Mouse (Mus musculus): Measurements from ENCODE around the gene Slc13a3.

Slc13a3 gene

DNA sequence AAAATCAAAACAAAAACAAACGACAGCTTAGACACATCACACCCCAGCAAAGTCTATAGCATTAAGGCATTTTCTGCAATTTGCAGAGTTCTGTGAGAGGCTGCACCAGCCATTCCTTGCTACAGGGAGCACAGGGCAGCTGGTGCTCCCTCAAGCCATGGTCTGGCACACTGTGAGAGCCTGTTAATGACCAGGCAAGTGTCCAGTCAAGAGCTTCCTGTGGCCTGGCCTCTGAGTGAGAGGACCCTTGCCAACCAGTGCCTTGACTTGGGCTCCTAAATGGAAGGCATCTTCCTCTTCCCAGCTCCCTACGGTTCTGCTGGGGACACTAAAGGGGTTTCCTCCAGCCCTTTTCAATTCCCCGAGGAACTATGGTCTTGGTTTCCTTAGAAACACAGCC, 59.1 kb downstream of the Slc13a3 start:
- in situ Hi-C loops (cut with MboI) = no loop called here

DNA sequence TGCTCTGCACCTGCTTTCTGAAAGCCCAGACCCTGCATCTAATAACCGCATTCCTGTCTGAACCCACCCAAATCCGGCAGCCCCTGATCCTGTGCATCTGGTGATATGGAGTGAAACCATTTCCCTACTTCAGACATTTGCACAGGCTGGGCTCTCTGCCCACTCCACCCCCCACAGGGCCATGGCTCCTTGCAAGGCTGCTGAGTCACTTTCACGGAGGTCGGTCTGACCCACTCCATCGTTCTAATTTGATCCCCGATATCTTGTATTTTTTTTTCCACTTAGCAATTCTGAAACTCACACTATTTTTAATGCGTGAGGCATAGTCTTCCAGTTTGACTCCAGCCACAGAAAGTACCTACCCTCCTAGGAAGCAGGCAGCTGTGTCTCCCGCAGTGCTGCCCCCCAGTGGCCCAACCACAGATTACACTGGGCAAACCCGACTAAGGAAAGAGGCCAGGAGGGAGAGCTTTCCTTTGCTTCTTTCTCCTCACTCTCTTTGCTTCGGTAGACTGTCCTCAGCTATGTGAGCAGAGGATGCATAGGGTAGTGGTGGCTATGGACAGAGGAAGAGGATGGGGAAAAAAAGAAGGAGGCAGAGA, 65.2 kb downstream of the Slc13a3 start:
- in situ Hi-C loops (cut with MboI) = no loop called here

DNA sequence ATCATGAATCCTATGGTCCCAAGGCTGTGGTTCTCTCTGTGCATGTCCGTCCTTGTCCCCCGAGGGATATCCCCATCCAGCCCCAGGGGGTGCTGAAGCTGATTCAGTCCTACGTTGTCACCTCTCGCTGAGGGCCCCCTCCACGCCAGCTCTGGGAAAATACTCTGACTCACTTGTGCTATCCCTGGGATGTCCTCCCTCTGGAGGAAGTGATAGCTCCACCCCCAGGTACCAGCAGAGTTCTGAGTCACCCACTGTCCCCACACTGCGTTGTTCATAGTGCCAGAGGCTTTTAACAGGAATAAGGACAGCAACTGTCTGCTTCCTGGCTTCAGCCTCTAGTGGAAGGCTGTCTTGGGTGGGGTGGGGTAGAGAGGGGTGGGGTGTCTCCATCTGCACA, 67.7 kb downstream of the Slc13a3 start:
- in situ Hi-C loops (cut with MboI) = no loop called here

DNA sequence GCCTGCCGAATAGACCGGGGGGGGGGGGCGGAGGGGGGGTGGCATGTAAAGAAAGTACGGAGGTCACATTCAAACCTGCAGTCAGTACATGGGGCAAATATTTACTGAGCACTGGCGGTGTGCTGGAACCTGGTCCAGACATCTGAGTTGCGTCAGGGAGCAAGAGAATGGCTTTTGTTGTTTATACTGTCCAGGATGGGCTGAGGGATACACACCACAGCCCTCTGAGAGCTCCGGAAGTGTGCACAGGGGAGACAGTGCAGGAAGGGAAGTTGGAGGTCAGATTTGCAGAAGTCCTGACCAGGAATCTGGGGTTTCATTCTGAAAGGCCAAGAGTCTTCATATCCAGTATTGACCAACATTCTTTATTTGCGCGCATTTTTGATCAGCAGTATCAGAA, 68.1 kb downstream of the Slc13a3 start:
- in situ Hi-C loops (cut with MboI) = no loop called here

DNA sequence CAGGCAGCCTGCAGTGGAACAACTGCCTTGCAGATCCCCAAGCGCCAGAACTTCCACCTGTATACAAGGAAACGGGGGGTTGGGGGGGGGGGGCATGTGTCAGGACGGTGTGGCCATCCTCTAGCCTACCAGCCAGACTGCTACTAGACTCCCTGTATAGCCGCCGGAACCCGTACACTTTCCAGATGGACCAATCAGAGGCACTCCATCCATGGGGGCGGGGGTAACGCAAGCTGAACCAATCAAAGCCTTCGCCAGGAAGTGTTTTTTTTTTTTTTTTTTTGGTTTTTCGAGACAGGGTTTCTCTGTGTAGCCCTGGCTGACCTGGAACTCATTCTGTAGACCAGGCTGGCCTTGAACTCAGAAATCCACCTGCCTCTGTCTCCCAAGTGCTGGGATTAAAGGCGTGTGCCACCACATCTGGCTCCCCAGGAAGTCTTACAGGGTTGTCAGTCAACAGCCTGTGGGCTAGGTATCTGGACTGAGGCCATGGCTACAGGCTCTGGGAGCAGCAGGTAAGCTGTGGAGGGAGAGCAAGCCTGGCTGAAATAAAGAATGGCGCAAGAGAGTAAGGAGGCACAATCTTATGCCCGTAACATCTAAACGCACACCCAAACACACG, 74.8 kb downstream of the Slc13a3 start:
- in situ Hi-C loops (cut with MboI) = no loop called here

DNA sequence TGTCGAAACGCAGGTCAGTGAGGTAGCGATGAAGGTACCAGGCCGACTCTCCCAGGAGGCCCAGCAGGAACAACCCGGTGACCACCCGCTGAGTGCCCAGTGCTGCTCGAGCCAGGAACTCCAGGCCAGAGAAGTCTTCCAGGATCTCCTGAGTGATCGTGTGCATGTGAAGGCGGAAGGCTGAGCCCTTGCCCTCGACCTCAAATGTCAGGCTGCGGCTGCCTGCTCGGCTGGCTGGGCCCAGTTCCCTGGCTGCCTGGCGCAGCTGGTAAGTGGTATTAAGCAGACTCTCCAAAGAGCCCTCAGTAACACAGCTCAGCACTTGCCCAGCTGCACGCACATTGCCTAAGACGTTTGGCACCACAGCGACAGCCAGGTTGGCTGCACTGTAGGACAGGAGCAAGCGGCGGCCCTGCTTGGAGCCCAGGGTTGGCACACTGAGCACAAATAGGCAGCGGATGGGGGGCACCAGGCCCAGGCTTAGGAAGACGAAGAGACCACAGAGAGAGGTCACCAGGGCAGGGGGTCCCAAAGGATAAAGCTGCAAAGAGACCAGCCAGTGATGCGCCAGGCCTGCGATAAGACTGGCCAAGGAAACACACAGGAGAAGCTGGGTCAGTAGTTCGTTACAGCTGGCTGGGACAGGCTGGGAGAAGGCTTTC, 75.4 kb downstream of the Slc13a3 start:
- in situ Hi-C loops (cut with MboI) = no loop called here

DNA sequence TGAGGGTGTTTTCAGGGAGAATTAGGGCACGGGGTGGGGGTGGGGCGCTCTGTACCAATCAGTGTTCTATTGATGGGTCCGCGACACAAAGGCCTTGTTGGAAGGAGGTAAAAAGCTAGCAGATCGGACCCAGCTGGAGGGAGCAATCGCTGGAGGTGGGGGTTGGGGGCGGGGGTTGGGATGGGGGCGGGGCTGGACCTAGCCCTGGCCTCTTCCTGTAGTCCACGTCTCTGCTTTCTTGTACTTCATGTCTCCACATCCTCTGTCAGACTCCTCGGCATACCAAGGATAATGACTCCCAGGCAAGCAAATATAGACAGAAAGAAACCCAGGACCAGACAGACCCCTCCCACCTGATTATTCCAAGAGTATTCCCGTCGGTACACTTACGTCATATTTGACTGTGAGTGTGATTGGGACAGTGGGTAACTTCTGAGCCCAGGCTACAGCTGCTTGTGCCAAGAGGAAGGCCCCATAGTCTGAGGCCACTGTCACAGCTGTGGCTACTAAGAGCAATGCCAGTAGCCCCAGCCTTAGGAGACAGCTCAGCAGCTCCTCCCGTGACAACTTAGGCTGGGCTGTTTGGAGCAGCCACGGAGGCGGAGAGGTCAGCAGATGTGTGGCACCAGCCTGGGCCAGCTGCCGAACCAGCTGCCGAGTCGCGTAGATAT, 76.1 kb downstream of the Slc13a3 start:
- in situ Hi-C loops (cut with MboI) = no loop called here

DNA sequence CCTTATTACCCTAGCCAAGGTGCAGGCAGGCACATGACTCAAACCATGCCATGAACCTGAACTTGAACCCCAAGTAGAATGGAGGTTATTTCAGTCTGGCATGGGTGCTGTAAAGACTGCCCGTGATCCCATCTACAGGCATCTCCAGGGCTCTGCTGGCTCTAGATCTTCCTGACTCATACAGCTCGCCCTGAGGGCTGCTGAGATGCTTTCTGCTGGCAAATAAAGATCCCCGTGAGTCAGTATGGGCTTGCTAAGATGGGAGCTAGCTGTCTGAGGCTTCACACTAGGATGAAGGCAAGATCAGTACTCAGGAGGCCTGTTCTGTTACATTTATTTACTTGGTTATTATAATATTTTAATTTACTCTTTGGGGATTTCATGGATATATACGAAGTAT, 80.9 kb downstream of the Slc13a3 start:
- in situ Hi-C loops (cut with MboI) = no loop called here

DNA sequence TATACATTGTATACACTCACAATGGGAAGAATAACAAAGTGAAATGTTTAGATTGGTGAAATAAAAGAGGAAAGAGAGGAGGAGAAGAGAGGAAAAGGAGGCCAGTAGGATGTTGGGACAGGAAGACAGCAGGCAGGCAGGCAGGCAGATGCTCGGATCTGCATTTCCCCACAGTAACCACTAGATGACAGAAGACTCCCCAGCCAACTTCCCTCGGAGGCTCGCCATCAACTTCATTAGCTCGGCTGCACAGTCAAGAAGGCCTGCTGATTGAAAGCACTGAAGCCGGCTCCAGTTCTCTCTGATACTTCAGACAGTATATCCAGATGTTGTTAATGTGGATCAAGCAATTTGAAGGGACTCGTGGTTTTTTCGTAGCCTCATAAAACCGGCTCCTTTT, 81.5 kb downstream of the Slc13a3 start:
- in situ Hi-C loops (cut with MboI) = no loop called here

DNA sequence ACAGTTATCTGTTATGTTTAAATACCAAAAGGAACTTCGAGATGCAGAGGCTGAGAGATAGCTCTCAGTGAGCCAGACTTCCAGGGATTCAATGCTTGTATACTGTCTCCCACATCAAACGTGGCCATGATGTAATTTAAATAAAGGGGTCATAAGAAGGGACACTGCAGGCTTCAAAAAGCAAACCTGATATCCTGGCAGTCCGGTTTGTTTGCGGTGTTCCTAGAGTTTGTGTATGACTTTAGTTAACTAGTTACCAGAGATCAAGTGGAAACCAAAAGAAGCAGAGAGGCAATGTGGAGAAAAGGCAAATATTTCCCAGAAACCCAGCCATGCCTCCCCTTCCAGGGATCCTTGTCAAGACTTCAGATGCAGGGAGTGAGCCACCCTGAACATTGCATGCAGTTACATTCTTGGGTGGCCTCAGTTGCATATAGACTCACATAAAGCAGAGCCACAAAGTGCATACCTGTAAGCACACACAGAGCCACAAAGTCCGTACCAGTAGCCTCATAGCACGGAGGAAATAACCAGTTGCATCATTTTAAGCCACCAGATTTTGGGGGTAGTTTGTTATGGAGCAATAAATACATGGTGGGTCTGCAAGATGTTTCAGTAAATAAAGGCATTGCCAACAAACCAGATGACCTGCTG, 83.6 kb downstream of the Slc13a3 start:
- in situ Hi-C loops (cut with MboI) = no loop called here

DNA sequence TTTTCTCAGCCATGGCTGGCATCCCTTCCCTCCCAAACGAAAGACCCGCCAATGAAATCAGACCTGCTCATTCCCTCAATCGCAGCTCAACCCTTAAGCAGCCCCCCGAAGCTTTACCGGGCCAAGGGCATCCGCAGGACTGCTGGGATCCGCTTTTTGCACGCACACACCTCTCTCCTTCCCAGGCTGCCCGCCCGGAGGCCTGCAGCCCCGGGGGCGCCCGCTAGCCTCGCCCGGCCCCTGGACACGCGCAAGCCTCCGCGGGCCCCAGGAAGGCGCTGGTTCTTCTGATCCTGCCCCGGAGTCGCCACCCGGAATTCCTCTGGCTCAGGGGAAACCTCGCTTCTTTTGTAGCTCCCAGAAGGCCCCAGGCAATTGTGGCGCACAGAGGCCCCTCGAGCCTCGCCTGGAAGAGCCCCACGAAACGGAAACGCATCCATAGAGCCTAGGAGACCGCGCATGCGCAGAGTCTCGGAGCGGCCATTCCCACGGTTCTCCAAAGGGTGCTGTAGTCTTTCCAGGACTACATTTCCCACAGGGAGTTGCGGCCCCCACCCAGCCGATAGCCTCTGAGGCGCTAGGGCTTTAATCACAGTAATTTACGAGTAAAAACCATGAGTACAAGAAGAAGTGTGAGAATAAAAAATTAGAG, 85.1 kb downstream of the Slc13a3 start, which contains the start of gene Zfp334:
TSS of gene Zfp334 (minus strand) at position 416 of the 652 bp plus-strand sequence.
- in situ Hi-C loops (cut with MboI) = no loop called here

DNA sequence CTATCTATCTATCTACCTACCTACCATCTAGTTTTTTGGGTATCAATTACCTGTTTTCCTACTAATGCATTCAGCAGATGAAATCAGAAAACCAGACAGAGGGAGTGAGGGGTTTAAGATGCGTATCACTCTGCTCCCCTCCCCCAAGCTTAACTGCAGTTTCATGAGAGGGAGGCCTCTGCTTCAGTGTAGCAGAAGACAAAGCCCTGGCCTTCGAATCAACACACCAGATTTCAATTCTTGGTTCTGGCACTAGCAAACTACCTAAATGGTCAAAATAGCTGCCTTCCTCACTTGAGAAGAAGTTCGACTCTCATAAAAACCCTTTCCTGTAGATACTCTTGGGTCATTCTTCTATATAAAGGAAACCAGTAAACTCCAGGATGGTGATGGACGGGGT, 85.7 kb downstream of the Slc13a3 start:
- in situ Hi-C loops (cut with MboI) = no loop called here

DNA sequence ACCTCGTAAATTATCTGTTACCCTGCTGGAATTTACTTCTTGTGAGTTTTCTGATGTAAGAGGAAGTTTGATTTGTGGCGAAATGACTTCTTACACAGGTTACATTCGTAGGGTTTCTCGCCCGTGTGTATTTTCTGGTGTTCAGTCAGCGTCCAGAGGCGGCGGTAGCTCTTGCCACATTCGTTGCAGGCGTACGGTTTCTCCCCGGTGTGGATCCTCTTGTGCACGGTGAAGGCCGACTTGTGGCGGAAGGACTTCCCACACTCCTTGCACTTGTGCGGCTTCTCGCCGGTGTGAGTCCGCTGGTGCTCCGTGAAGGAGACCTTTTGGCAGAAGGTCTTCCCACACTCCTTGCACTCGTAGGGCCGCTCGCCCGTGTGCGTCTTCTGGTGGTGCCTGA, 93.0 kb downstream of the Slc13a3 start:
- in situ Hi-C loops (cut with MboI) = no loop called here

DNA sequence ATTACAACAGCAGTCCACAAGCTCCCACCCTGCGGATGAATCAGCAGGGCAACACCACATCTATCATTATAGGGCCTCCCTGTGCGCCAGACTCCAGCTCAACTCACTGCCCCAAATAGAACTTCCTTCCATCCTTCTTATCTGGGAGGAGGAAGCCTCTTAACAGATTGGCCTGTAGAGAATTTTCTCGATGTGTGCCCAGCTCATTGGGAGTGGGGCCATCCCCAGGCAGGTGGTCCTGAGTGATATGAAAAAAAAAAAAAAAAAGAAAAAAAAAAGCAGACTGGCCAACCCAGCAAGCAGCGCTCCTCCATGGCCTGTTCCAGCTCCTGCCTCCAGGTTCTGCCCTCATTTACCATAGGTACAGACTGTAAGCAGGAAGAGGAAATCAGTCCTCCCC, 97.0 kb downstream of the Slc13a3 start:
- in situ Hi-C loops (cut with MboI) = no loop called here

DNA sequence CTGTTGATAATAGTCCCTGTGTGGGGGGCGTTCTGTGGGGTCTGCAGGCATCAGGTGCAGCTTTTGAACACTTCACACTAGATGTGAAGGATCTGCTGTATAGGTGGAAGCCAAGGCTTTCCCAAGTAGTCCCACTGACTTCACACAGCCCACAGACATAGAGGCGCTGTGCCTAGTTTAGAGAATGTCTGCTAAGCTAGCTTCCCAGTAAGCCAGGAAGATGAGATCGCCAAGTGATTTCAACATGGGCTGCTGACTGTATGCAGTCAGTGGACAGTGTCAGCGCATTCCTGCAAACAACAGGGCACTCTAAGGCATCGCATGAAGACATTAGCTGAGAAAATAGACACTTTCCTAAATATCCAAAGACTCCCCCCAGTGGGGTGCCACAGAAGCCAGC, 97.6 kb downstream of the Slc13a3 start:
- in situ Hi-C loops (cut with MboI) = no loop called here

DNA sequence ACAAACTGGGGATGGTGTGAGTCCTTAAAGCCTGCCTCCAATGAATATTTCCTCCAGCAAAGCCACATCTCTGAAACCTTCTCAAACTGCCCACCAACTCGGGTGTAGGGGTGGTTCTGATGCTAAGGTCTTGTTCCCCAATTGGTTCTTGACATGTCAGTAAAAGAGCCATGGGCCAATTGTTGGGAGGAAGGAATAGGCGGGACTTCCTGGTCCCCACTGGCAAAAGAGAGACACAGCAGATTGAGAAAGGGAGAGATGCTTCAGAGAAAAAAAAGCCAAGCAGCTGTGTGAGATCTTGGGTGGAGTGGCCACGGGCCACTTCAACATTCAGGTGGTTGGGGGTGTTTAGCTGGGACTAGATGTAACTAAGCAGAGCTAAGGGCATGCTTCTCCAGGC, 102.0 kb downstream of the Slc13a3 start:
- in situ Hi-C loops (cut with MboI) = no loop called here

DNA sequence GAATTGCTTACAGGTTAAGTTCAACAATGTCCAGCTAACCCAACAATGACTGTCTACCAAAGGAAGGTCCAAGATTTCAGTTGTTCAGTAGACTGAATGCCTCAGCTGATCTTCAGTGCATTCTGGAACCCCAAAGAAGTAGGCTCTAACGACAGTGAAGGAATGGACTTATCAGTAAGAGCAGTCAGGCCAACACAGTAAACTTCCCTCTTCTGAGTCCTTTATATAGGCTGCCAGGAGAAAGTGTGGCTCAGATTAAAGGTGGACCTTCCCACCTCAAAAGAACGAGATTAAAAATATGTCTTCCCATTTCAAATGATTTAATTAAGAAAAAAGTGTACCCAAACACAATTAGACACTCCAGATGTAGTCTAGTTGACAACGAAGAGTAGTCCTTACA, 102.7 kb downstream of the Slc13a3 start:
- in situ Hi-C loops (cut with MboI) = no loop called here

DNA sequence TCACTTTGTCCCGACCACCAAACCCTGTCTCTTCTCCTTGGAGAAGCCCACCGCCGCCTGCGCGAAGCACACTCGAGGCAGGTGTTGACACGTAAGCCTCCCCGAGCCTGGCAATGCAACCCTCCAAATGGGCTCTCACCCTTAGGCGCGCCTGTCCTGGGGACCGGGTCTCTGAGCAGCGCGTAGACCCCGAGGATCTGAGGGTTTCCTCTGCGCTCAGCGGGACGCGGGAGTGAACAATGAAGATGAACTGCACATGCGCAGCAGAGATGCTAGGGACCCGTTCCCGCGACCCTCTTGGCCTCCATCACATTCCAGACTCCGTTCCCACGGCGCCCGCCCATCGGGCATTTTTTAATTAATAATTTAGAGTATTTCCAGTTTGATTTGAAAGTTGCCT, 104.5 kb downstream of the Slc13a3 start, which contains the start of gene Zfp663:
TSS of gene Zfp663 (minus strand) at position 234 of the 400 bp plus-strand sequence.
- in situ Hi-C loops (cut with MboI) = no loop called here

DNA sequence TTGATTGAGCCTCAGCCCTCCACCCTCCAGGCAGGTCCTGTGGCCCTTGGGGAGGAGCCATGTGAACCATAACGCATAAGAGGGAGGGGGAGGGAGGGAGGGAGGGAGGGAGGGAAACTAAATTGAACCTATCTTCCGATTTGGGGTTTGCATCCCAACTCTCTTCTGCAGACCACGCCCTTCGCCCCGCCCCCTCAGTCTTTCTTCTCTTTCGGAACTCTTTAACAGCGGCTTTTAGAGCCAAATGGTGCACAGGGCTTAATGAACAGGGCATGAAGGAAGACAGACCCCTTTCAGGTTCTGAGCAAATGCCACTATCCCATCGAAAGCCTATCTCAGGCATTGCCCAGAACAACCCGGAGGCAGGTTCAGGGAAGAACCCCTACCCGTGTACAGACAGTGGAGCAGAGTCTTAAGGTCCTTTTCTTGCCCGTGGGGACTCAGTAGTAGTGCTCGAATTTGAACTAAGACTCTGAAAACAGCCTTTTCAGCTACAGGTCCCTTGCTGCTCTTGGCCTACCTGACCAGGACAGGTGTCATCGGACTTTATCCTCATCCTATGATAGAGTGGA, 105.1 kb downstream of the Slc13a3 start:
- in situ Hi-C loops (cut with MboI) = no loop called here

DNA sequence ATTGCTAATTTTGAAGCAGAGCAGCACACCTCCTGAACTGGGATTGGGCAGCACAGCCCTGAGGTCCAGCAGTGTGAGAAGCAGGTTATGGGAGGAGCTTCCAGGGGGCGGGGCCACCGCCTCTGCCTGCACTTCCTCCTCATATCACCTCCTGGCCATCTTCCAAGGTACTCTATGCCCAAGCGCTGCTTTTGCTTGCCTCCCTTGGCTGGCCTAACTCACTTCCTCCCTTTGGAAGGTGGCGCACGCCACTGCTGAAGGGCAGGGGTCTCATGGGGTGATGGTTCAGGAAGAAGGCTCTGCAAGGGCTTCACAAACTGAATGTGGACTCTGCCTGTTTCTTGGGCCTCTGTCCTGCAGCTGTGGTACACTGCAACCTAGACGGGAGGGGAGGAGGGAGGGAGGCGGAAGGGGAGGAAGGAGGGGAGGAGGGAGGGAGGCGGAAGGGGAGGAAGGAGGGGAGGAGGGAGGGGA, 105.9 kb downstream of the Slc13a3 start:
- in situ Hi-C loops (cut with MboI) = no loop called here

DNA sequence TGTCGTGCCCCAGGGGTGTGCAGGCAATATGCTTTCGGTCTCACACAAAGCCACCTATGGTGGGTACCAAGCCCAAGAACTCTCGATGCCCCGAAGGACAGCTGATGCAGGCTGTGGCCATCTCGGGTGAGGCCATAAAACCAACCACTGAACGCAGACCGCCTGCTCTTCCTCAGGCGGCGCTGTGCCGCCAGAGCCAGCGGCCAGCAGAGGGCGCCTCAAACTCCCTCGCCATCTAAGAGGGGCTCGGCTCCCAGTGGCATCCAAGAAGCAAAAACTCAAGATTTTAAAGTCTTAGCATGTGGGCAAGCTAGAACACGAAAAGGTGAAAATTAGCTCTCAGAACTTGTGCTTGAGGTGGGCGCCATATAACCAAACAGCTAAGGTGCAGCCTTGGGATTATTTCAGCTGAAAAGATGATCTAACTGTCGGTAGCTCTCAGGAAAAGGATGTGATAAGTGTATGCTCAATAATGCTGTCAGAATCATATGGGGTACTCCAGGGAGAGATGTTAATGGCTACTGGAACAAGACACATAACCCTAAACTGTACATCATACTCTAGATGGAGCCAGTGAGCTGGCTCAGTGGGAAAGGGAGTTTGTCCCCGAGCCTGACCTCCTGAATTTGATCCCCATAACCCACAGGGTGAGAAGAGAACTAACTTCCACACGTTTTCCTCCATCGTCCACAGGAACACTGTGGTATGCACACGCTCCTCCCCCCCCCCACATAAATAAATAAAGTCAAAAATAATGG, 108.5 kb downstream of the Slc13a3 start:
- in situ Hi-C loops (cut with MboI) = no loop called here

All from mature B cell (primary cell).